Mouse (Mus musculus) B cell, adult (primary cell): ENCODE measurements around the gene Golt1b. TPM values are rescaled to one million over a fixed set of nuclear protein-coding genes. Genes with fewer than 3 reads are reported as not detected.

Source experiments
- total RNA-seq: library from RNA; stranded (reverse); gene quantifications from 4 replicates; pipeline ENCODE4 v1.2.4, GENCODE M21; 2023; ENCODE audit not compliant: inconsistent age

Gene Golt1b
- 12.9 to 21.0 TPM (median 18.7 TPM) in 4 replicates for total RNA-seq

DNA sequence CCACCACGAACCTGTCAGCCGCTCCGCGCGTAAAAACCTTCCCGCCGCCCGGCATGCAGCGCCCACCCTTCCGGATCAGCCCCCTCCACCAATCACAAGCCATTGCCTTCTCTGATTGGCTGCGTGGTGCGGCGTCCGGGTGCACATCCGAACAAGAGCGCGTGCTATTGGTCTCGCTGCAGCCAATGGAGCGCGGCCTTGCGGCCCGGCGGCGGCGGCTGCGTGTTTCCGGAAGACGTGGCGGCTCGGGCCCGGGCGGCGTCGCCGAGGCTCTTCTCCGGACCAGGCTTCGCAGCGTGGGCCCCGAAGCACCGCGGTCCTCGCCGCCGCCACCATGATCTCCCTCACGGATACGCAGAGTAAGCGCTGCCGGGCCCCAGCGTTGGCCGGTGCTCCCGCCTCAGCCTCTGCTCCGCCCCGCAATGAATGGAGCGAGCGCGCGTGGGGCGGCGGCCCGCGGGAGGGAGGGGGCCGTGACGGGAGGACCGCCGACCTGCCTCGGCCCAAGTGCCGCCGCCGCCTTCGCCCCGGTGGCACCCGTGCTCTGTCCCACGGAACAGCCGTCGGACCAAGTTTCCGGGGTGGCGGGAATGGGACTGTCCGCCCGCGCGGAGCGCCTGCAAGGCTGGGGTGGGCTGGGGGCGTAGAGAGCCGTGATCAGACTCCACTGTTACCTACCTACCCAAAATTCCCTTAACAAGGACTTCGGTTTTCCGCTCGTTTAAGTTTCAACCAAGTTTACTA lies at the start of gene Golt1b, which contains the start of gene Recql:
Golt1b (plus strand) TSS at position 211 of the 744 bp plus-strand sequence.
Recql (minus strand) TSS at position 77 of the 744 bp plus-strand sequence.

GRCm38 (mm10) chr6:142345440-142346038 lies 41.5 kb upstream of the Golt1b start, which contains the start of gene Pyroxd1:
Pyroxd1 (plus strand) TSS chr6:142345654.

GRCm38 (mm10) chr6:142412906-142413491 lies 26.0 kb downstream of the Golt1b start, which contains the start of gene Spx:
Spx (plus strand) TSS chr6:142413441.

Other genes with a start within 250 kb of the Golt1b start
- not detected in 4 replicates for gene Slco1a6, start 178.7 kb upstream of the Golt1b start, total RNA-seq
- not detected in 4 replicates for gene Iapp, start 88.8 kb upstream of the Golt1b start, total RNA-seq
- not detected in 4 replicates for gene Slco1a5, start 64.2 kb upstream of the Golt1b start, total RNA-seq
- 20.0 to 25.6 TPM (median 23.3 TPM) in 4 replicates for gene Pyroxd1, start 41.6 kb upstream of the Golt1b start, total RNA-seq
- gene Recql, start 134 bp upstream of the Golt1b start, total RNA-seq, result 29.4 to 44.9 TPM (median 32.1 TPM) in 4 replicates
- 0.48 to 0.64 TPM (median 0.48 TPM) in 3 of 4 replicates, not detected in the other for gene Spx, start 26.2 kb downstream of the Golt1b start, total RNA-seq
- gene Gys2, start 85.9 kb downstream of the Golt1b start, total RNA-seq, result not detected in 4 replicates
- gene Ldhb, start 120.7 kb downstream of the Golt1b start, total RNA-seq, result 0.90 to 0.96 TPM in 2 of 4 replicates, not detected in the others
- gene Kcnj8, start 184.4 kb downstream of the Golt1b start, total RNA-seq, result not detected in 4 replicates